ENCODE assay signal across 8 mouse cellular contexts in genomic region chr2:146958398-146958911, GRCm38 (mm10). TPM values are rescaled to one million over a fixed set of nuclear protein-coding genes. Genes with fewer than 3 reads are reported as not detected.
DNase-seq lines count a peak whose midpoint lies in the region; ATAC-seq lines count a peak whose summit lies in the region.

No protein-coding gene starts in this region.

- DNase-seq in lung, postnatal 4 days: no peak
- DNase-seq in layer of hippocampus, adult 9-10 months (ENCODE audit: low spot score): peak; percentile 40
- no peak for DNase-seq in thymus, postnatal 36 days
- DNase-seq in urinary bladder, postnatal 10 days (ENCODE audit: low spot score): no peak

- peak; percentile 68 for ATAC-seq in lung, embryonic 16.5 days (ENCODE audit: low read depth)
- ATAC-seq in forebrain, embryonic 15.5 days (replicated peaks): peak; percentile 94
- ATAC-seq in midbrain, embryonic 16.5 days: peak; percentile 96
- ATAC-seq in erythroblast, adult 5-6 weeks (replicated peaks; ENCODE audit: low FRiP score, poor library complexity, severe bottlenecking): no peak

- WGBS in lung, embryonic 16.5 days: 19% methylated on average over 11 of the region's 11 CpGs
- 2% methylated on average over 11 of the region's 11 CpGs for WGBS in forebrain, embryonic 15.5 days
- WGBS in midbrain, embryonic 16.5 days: 2% methylated on average over 11 of the region's 11 CpGs

- no peak overlapping the region for H3K27ac ChIP-seq in lung, embryonic 16.5 days (ENCODE audit: low read length)
- H3K27ac ChIP-seq in forebrain, embryonic 15.5 days (replicated peaks): peak overlapping the region; percentile 83
- H3K27ac ChIP-seq in midbrain, embryonic 16.5 days (ENCODE audit: low read length): peak overlapping the region; percentile 83

- H3K4me3 ChIP-seq in lung, embryonic 16.5 days (ENCODE audit: low read length): peak overlapping the region; percentile 36
- peak overlapping the region; percentile 34 for H3K4me3 ChIP-seq in forebrain, embryonic 15.5 days
- peak overlapping the region; percentile 36 for H3K4me3 ChIP-seq in midbrain, embryonic 16.5 days (ENCODE audit: low read depth, low read length)

- H3K36me3 ChIP-seq in lung, embryonic 16.5 days (ENCODE audit: control insufficient read depth, insufficient read depth, low read length): no peaks in the 10 kb centered on the region
- no peaks in the 10 kb centered on the region for H3K36me3 ChIP-seq in forebrain, embryonic 15.5 days
- H3K36me3 ChIP-seq in midbrain, embryonic 16.5 days (ENCODE audit: control insufficient read depth, insufficient read depth, low read length): no peaks in the 10 kb centered on the region

- H3K27me3 ChIP-seq in lung, embryonic 16.5 days (ENCODE audit: control insufficient read depth, insufficient read depth, low read depth, low read length): no peaks in the 10 kb centered on the region
- H3K27me3 ChIP-seq in forebrain, embryonic 15.5 days: peaks cover 58% of the 10 kb centered on the region
- peaks cover 30% of the 10 kb centered on the region for H3K27me3 ChIP-seq in midbrain, embryonic 16.5 days (ENCODE audit: control insufficient read depth, insufficient read depth, low read depth, low read length)

- H3K4me2 ChIP-seq in lung, embryonic 16.5 days (ENCODE audit: low read depth, low read length): peak overlapping the region; percentile 65
- H3K4me2 ChIP-seq in forebrain, embryonic 15.5 days (replicated peaks): peak overlapping the region; percentile 59
- H3K4me2 ChIP-seq in midbrain, embryonic 16.5 days (ENCODE audit: low read length): peak overlapping the region; percentile 66

- H3K9ac ChIP-seq in lung, embryonic 16.5 days (ENCODE audit: low read length): no peak overlapping the region; the same call in 1 of the 2 replicates
- H3K9ac ChIP-seq in forebrain, embryonic 15.5 days (replicated peaks): peak overlapping the region; percentile 40
- peak overlapping the region; percentile 49 for H3K9ac ChIP-seq in midbrain, embryonic 16.5 days (ENCODE audit: low read depth, low read length)

- H3K4me1 ChIP-seq in lung, embryonic 16.5 days (replicated peaks; ENCODE audit: control insufficient read depth, insufficient read depth, low read length): peaks cover 5% of the 10 kb centered on the region
- peaks cover 17% of the 10 kb centered on the region for H3K4me1 ChIP-seq in forebrain, embryonic 15.5 days
- H3K4me1 ChIP-seq in midbrain, embryonic 16.5 days (ENCODE audit: control insufficient read depth, insufficient read depth, low read length): peaks cover 4% of the 10 kb centered on the region

- H3K9me3 ChIP-seq in lung, embryonic 16.5 days (ENCODE audit: control insufficient read depth, low read length): no peaks in the 10 kb centered on the region
- no peaks in the 10 kb centered on the region for H3K9me3 ChIP-seq in forebrain, embryonic 15.5 days
- H3K9me3 ChIP-seq in midbrain, embryonic 16.5 days (replicated peaks; ENCODE audit: control insufficient read depth, low read length, poor library complexity, severe bottlenecking): no peaks in the 10 kb centered on the region

RNA-seq across cellular contexts. Expression of gene Xrn2, which starts 54.3 kb away (rescaled TPM):
- polyA plus RNA-seq in lung, embryonic 16.5 days (2015; fragmentation: Nextera tagmentation; extraction: Ambion mirVana): 74.7 and 79.3 TPM in 2 replicates
- 88.8 and 92.1 TPM in 2 replicates for polyA plus RNA-seq in forebrain, embryonic 15.5 days (2015; fragmentation: Nextera tagmentation; extraction: Ambion mirVana)
- 75.4 and 76.4 TPM in 2 replicates for polyA plus RNA-seq in midbrain, embryonic 16.5 days (2015; fragmentation: Nextera tagmentation; extraction: Ambion mirVana)
- 31.8 and 40.5 TPM in 2 replicates for total RNA-seq in erythroblast, adult 5-6 weeks (2015; ENCODE audit: low replicate concordance)
- 24.6 and 45.4 TPM in 2 replicates for total RNA-seq in erythroblast, adult 5-6 weeks (2017; ENCODE audit: low replicate concordance)
